Mouse (Mus musculus) T-helper 17 cell (primary cell): ENCODE data around the gene Arpc1b.

Source experiments
- in situ Hi-C, 2 experiments: fragments of 300-600 bp; cut with MboI, MseI; formaldehyde crosslinking; loops; 1 replicate in 1 of 2; 2 replicates in 1 of 2; pipeline ENCODE4 v1.15.1; 2025; ENCODE audit warnings: high pct_unique_total_duplicates in 2 of 2

The Arpc1b gene

GRCm38 (mm10) chr5:145114071-145114605 lies at the start of gene Arpc1b:
Arpc1b (plus strand) TSS chr5:145114215.
- in situ Hi-C loops = loop anchor here in 1 of 2 experiments (25.0 kb wide), 1 partner anchor 1673 kb away; the partner anchor contains the start of gene Usp12

- in situ Hi-C loops = no loop called here
These were observed 49.2 kb upstream of the Arpc1b start for GRCm38 (mm10) chr5:145064765-145065340.

DNA sequence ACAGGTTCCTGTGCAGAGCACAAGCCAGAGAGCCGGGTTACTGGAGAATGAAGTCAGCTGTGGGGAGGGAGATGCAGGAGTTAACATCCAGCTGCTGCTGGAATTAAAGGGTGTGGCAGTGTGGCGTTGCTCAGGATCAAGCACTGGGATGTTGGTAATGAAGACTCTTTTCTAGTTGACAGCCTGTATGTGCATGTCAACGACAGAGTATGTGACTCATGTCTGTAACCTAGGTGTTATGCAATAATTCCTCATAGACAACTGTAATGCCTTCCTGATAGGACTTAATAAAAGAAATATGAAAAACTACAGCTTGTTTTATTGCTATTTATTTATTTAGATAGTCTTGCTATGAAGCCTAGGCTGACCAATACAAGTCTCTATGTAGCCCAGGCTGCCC lies 45.2 kb upstream of the Arpc1b start:
- in situ Hi-C loops = no loop called here

GRCm38 (mm10) chr5:145069707-145070106 lies 44.3 kb upstream of the Arpc1b start:
- in situ Hi-C loops = no loop called here

DNA sequence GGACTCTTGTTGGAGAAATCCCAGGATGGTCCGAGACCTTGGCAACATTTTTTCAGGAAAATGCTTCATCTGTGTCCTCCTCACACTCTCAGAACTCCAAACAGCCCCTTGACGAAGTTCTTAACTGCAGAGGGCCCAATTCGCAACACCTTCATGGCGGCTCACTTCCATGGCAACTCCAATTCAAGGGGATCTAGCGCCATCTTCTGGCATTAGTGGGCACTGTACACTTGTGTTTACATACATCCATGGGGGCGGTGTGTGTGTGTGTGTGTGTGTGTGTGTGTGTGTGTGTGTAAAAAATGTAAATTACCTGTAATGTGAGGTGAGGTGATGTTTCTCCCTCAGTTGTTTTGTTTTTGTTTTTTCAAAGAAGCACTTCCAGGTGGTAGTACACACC lies 42.7 kb upstream of the Arpc1b start:
- in situ Hi-C loops = no loop called here

DNA sequence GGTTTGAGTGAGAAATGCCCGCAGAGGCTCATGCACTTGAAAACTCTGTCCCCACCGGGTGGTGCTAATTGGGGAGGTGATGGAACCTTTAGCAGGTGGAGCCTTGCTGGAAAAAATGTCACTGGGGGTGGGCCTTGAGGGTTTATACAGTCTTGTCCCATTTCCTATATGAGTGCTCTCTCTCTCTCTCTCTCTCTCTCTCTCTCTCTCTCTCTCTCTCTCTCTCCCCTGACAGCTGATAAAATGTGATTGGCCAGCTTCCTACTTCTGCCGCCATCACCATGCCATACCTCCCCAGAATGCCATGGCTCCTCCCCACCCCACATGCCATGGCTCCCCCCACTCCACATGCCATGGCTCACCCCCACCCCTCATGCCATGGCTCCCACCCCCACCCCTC lies 38.9 kb upstream of the Arpc1b start:
- in situ Hi-C loops = no loop called here

DNA sequence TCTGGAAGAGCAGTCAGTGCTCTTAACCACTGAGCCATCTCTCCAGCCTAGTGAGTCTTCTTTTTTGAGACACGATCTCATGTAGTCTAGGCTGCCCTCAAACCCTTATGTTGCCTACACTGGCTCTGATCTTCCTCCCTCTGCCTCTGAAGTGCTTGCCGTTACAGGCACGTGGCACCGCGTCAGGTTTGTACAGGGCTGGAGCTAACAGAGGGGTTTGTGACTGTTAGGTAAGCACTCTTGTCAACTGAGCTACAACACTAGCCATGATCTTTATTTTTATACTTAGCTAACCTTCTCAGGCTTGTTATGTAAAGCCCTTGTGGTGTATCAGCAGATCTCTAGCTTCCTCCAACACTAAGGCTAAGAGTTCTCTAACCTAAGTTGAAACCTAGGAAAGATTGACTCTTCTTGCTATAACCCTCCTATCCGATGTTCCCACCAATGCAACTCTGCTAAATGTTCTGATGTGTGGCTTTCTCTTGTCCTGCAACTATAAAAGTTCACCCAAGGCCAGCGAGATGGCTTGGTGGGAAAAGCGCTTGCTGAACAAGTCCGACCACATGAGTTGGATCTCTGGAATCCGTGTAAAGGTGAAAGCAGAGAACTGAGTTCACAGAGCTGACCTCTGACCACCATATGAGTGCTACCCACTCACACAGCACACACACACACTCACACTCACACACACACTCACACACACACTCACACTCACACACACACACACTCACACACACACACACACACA lies 32.0 kb upstream of the Arpc1b start:
- in situ Hi-C loops = loop anchor here in 1 of 2 experiments (5.0 kb wide), 1 partner anchor 95 kb away; no protein-coding TSS in a partner anchor

- in situ Hi-C loops = loop anchor here in 1 of 2 experiments (5.0 kb wide), 1 partner anchor 96 kb away; no protein-coding TSS in a partner anchor
These were observed 30.8 kb upstream of the Arpc1b start for GRCm38 (mm10) chr5:145083201-145083600.

- in situ Hi-C loops = loop anchor here in 1 of 2 experiments (5.0 kb wide), 1 partner anchor 97 kb away; no protein-coding TSS in a partner anchor
These were observed 30.2 kb upstream of the Arpc1b start, which contains the start of the genes Arpc1a and Kpna7 for GRCm38 (mm10) chr5:145083632-145084451. Arpc1a (plus strand) TSS chr5:145083830. Kpna7 (minus strand) TSS chr5:145084030.

DNA sequence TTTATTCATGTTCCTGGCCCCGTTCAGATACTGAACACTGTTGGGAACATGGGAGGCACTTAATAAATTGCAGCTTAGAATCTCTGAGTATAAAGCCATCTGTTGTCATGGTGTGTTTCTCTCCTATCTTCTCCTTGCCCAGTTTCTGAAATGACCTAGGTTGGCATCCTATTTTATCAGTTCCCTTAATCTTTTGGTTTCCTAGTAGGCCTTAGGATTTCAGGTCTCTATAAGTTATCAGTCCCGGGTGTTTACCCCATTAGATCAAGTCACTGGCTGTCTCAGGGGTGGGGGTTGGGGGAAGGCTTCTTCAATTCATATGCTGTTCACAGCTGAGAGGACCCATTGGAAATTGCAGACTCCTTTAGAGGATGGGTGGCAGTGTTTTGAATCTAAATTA lies 29.2 kb upstream of the Arpc1b start:
- in situ Hi-C loops = loop anchor here in 1 of 2 experiments (5.0 kb wide), 1 partner anchor 98 kb away; no protein-coding TSS in a partner anchor

GRCm38 (mm10) chr5:145088186-145088585 lies 25.8 kb upstream of the Arpc1b start:
- in situ Hi-C loops = no loop called here

- in situ Hi-C loops = no loop called here
These were observed 24.1 kb upstream of the Arpc1b start for GRCm38 (mm10) chr5:145089878-145090277.

DNA sequence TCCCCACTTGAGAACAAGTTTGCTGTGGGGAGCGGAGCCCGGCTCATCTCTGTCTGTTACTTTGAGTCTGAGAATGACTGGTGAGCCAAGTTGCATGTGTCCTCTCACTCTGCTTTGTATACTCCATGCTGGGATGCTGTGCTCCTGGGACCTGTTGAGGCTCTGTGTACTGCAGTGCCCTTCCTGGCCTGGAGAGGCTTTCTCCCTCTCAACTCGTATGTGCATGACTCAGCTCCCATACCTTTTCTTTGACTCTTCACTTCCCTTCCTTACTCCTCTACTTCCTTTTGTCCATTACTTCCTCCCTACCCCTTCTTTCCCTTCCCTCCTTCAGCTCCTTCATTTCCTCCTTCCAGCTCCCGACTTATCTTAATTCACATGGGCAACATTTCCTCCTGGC lies 17.8 kb upstream of the Arpc1b start:
- in situ Hi-C loops = no loop called here

DNA sequence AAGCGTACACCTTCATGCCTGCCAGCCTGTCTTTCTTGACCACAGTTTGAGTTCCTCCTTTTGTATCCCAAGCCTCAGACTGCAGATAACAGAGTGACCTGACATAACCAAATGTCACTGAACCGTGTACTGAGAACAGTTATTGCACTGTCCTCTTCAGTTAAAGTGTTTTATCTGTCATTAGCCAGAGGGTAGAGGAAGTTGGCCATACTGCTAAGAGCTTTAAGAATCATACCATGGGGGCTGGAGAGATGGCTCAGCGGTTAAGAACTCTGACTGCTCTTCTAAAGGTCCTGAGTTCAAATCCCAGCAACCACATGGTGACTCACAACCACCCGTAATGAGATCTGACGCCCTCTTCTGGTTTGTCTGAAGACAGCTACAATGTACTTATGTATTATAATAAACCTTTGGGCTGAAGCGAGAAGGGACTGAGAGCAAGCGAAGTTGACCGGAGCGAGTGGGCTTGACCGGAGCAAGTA lies 15.6 kb upstream of the Arpc1b start:
- in situ Hi-C loops = no loop called here

DNA sequence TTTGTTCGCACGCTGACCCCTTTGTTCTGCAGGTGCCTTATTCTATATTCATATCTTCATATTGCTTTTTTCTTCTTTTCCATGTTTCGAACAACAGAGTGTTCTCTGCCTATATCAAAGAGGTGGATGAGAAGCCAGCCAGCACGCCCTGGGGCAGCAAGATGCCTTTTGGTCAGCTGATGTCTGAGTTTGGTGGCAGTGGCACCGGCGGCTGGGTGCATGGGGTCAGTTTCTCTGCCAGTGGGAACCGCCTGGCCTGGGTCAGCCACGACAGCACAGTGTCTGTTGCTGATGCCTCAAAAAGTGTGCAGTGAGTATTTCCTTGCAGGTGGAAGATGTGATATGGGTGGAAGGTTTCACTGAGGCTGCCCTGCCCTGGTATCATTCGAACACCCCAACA lies 13.1 kb upstream of the Arpc1b start:
- in situ Hi-C loops = loop anchor here in 1 of 2 experiments (25.0 kb wide), 1 partner anchor 1686 kb away; the partner anchor contains the start of gene Usp12

GRCm38 (mm10) chr5:145101451-145101850 lies 12.6 kb upstream of the Arpc1b start:
- in situ Hi-C loops = loop anchor here in 1 of 2 experiments (25.0 kb wide), 1 partner anchor 1686 kb away; the partner anchor contains the start of gene Usp12

GRCm38 (mm10) chr5:145102706-145103105 lies 11.3 kb upstream of the Arpc1b start:
- in situ Hi-C loops = loop anchor here in 1 of 2 experiments (25.0 kb wide), 1 partner anchor 1685 kb away; the partner anchor contains the start of gene Usp12

- in situ Hi-C loops = loop anchor here in 1 of 2 experiments (25.0 kb wide), 1 partner anchor 1683 kb away; the partner anchor contains the start of gene Usp12
These were observed 9.7 kb upstream of the Arpc1b start for GRCm38 (mm10) chr5:145104328-145104727.

GRCm38 (mm10) chr5:145105694-145106275 lies 8.2 kb upstream of the Arpc1b start:
- in situ Hi-C loops = loop anchor here in 1 of 2 experiments (25.0 kb wide), 1 partner anchor 1682 kb away; the partner anchor contains the start of gene Usp12

DNA sequence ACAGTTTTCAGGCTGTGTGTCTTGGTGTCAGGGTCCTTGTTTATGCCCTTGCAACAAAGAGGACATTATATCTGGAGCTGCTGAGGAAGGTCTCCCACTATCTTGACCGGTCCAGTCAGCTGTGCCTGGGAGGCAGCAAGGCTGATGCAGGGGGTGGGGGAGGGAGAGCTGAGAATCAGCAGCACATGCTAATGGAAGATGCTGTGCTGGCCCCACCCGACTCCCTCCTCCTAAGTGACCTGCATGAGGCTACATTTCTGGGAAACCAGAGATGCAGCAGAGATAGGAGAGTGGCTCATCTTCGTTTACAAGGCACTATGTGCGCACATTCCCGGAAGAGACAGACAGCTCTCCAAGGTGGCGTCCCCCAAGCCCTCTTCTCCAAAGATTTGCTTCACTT lies 3.6 kb upstream of the Arpc1b start:
- in situ Hi-C loops = loop anchor here in 1 of 2 experiments (25.0 kb wide), 1 partner anchor 1677 kb away; the partner anchor contains the start of gene Usp12
